7 mouse cellular contexts compared by ENCODE assay signal in the genomic region with DNA sequence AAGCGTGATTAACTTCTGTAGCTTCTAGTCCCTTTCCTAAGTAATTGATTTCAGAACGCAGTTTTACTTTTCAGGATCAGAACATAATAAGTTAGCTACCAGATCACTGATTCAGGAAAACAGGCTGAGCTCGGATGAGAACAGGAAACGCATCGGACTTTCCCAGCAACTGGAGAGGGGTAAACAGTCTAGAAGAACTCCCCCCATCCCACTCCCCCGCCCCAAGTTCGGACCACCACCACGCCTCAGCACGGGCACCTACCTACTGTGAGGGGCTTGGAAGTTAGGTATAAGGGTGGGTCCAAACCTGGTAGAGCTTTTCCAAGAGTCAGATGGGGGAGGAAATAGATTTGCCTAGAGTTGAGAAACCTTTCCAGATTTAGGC.
DNase-seq lines count a peak whose midpoint lies in the region; ATAC-seq and TF ChIP-seq lines count a peak whose summit lies in the region.

No protein-coding gene starts in this region.

- no peak for ATAC-seq in lung, embryonic 15.5 days (ENCODE audit: borderline replicate concordance, extremely low read depth, low FRiP score, low TSS enrichment)
- no peak for ATAC-seq in hindbrain, embryonic 13.5 days (ENCODE audit: low FRiP score)

- peaks cover 24% of the 10 kb centered on the region; the same call in 1 of the 2 replicates for H3K27me3 ChIP-seq in lung, embryonic 15.5 days
- peaks cover 57% of the 10 kb centered on the region for H3K27me3 ChIP-seq in hindbrain, embryonic 13.5 days
- H3K27me3 ChIP-seq in midbrain, embryonic 10.5 days (ENCODE audit: low read depth, poor library complexity, severe bottlenecking): peaks cover 65% of the 10 kb centered on the region

- no peak for TF ChIP-seq CTCF in embryonic fibroblast, embryonic 13.5 days (IDR thresholded peaks at IDR 0.05; ENCODE audit: borderline replicate concordance, insufficient read depth, low read length)

- DNase-seq in lung, postnatal 36 days: no peak
- DNase-seq in midbrain, embryonic 10.5 days (ENCODE audit: low spot score): peak; percentile 22
- DNase-seq in ovary, postnatal 10 days (ENCODE audit: low spot score): no peak
- no peak for DNase-seq in Muller cell, postnatal 12 days (ENCODE audit: inconsistent ontology term)

- peaks cover 55% of the 10 kb centered on the region for H3K4me1 ChIP-seq in lung, embryonic 15.5 days
- H3K4me1 ChIP-seq in embryonic fibroblast, embryonic 13.5 days (ENCODE audit: control insufficient read depth, insufficient read depth, low read length): peaks cover 4% of the 10 kb centered on the region; the same call in 1 of the 2 replicates
- H3K4me1 ChIP-seq in hindbrain, embryonic 13.5 days (replicated peaks): peaks cover 34% of the 10 kb centered on the region
- peaks cover 59% of the 10 kb centered on the region for H3K4me1 ChIP-seq in midbrain, embryonic 10.5 days

- H3K9me3 ChIP-seq in lung, embryonic 15.5 days: no peaks in the 10 kb centered on the region
- no peaks in the 10 kb centered on the region for H3K9me3 ChIP-seq in hindbrain, embryonic 13.5 days
- no peaks in the 10 kb centered on the region for H3K9me3 ChIP-seq in midbrain, embryonic 10.5 days (replicated peaks)

- H3K4me3 ChIP-seq in lung, embryonic 15.5 days: peak overlapping the region; percentile 89
- H3K4me3 ChIP-seq in embryonic fibroblast, embryonic 13.5 days (ENCODE audit: insufficient read depth, low read length): peak overlapping the region; percentile 76
- peak overlapping the region; percentile 84 for H3K4me3 ChIP-seq in hindbrain, embryonic 13.5 days
- peak overlapping the region; percentile 88 for H3K4me3 ChIP-seq in midbrain, embryonic 10.5 days

- H3K4me2 ChIP-seq in lung, embryonic 15.5 days: peak overlapping the region; percentile 93
- peak overlapping the region; percentile 92 for H3K4me2 ChIP-seq in hindbrain, embryonic 13.5 days

- peak overlapping the region; percentile 83; the same call in 1 of the 2 replicates for H3K9ac ChIP-seq in lung, embryonic 15.5 days
- no peak overlapping the region for H3K9ac ChIP-seq in hindbrain, embryonic 13.5 days

- no peak for TF ChIP-seq POLR2A in embryonic fibroblast, embryonic 13.5 days (IDR thresholded peaks at IDR 0.05; ENCODE audit: low read depth, low read length)

- H3K27ac ChIP-seq in lung, embryonic 15.5 days: peak overlapping the region; percentile 98
- peak overlapping the region; percentile 70 for H3K27ac ChIP-seq in embryonic fibroblast, embryonic 13.5 days (ENCODE audit: insufficient read depth, low read length)
- H3K27ac ChIP-seq in hindbrain, embryonic 13.5 days: 0 out of 2 replicates have a peak overlapping the region, but pooled peaks have one; percentile 94
- H3K27ac ChIP-seq in midbrain, embryonic 10.5 days (replicated peaks): peak overlapping the region; percentile 96

- 16% methylated on average over 9 of the region's 9 CpGs for WGBS in lung, embryonic 15.5 days
- WGBS in hindbrain, embryonic 13.5 days: 4% methylated on average over 9 of the region's 9 CpGs
- WGBS in midbrain, embryonic 10.5 days: under 1% methylated on average over 9 of the region's 9 CpGs

- no peaks in the 10 kb centered on the region for H3K36me3 ChIP-seq in lung, embryonic 15.5 days
- H3K36me3 ChIP-seq in hindbrain, embryonic 13.5 days: no peaks in the 10 kb centered on the region
- no peaks in the 10 kb centered on the region for H3K36me3 ChIP-seq in midbrain, embryonic 10.5 days
